Mouse (Mus musculus): Measurements from ENCODE around the gene Tnfrsf25.

- TF ChIP-seq CTCF (IDR thresholded peaks at IDR 0.05; ENCODE audit: borderline replicate concordance, insufficient read depth, low read length) (no peak), POLR2A (IDR thresholded peaks at IDR 0.05; ENCODE audit: low read depth, low read length) (no peak)
Observed at GRCm38 (mm10) chr4:152160748-152161147, 45.0 kb downstream of the Tnfrsf25 start.
